Mouse (Mus musculus): ENCODE results near the gene Usp22. TPM values are rescaled to one million over a fixed set of nuclear protein-coding genes. Genes with fewer than 3 reads are reported as not detected.
"Not testable (repeated sequence)": the region's sequence is repeated elsewhere in the genome, so short reads cannot be mapped to it uniquely, and the experiment has no call there.

Usp22 gene
- 68.9 and 103 TPM in 2 replicates for total RNA-seq (2021)
- long read RNA-seq, full-length matches to known transcripts: 12 of 24 reads
- long read RNA-seq, partial matches to known transcripts: 1 of 24 reads
- long read RNA-seq, other reads (novel, unspliced or antisense): 11 of 24 reads

DNA sequence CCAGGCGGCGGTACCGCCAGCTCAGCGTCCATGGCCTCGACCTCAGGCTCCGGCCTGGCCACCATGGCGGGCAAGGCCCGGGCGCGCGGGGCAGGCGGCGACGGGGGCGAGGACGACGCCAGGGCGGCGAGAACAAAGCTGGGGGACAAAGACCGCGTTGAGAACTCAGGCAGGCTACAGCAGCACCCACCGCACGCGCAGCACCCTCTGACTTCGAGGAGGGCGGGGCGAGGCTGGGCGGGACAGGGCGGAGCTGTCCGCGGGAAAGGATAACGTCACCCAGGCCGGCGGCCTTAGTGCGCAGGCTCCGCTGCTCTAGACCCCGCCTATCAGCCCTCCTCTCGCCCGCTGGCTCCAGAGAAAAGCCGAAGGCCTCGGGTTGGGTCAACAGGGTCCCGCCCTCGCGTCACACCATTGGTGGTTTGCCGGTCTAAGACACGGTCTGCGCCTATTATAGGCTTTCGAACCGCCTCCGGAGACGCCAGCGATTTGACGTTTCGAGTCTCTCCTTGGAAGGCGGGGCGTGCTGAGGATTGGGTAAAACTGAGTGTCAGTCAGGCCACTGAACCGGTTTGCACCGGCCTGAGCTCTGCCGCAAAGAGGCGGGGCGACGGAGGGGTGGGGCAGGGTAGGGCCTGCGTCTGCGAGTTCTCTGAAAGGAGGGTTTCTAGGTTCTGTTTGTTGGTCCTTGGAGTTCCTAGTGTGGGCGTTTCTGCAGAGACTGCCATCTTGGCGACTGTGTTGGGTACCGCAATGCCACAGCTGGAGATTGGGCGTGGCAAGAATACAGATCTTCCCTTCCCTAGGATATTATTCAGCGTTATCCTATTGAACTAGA is at the start of gene Usp22:
Gene Usp22 (minus strand): TSS at position 235 of the 838 bp plus-strand sequence.
- DNase-seq: peak; percentile 99

DNA sequence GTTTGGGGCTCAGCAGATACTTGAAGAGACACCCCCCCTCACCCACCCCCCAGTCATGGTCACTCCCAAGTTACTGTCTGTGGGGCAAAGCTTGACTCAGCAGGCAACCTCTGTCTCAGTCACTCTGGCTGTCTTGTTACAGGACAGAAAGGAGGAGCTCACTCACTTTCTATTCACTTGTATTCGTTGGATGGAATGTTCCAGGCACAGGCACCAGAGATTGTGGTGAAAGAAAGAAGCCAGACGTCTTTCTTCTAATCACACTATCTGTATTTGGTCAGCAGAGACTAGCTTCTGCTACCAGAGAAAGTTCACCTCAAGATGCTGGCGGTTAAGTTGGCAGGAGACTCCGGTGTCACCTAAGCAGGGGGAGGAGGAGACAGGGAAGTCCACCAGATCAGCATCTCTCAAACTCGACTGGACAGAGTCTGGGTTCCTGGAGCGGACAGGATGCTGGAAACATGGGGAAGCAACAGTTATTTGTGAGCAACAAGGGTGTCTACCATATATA is 49.4 kb upstream of the Usp22 start:
- DNase-seq: no peak

- DNase-seq: no peak
These were observed 48.3 kb upstream of the Usp22 start for GRCm38 (mm10) chr11:61222971-61223745.

- no peak for DNase-seq
These were observed 47.2 kb upstream of the Usp22 start for GRCm38 (mm10) chr11:61222007-61222406.

GRCm38 (mm10) chr11:61220156-61220881 is 45.5 kb upstream of the Usp22 start:
- no peak for DNase-seq

DNA sequence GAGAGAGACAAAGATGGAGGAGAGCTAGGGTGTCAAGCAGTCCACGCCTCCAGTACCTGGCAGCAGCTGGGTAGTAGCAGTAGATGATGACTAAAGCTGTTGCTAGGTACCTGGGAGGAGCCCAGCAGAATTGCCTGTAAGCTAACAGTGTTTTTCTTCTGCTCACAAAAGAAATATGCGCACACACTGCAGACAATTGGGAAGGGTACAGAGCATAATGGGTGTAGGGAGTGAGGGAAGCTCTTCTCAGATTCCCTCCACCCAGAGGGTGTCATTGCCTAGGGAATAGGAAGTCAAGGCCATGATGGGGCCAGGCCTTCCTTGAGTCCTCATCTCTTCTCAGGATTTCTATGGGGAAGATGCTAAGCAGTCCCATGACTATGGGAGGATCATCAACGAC is 41.1 kb upstream of the Usp22 start:
- DNase-seq: no peak

DNA sequence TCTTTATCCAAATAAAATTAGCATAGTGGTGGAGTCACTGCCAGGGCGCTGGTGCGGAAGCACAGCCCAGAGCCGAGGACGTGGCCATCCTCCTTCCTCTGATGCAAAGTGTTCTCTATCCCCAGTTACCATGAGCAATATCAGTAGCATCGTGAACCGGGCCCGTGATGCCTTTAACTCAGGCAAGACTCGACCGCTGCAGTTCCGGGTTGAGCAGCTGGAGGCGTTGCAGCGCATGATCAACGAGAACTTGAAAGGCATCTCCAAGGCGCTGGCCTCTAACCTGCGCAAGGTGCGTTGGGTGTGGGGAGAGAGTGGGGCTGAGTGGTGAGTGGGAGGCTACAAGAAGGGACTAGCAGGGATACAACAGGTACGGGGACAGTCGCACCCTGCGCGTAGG is 37.2 kb upstream of the Usp22 start:
- DNase-seq: no peak

DNA sequence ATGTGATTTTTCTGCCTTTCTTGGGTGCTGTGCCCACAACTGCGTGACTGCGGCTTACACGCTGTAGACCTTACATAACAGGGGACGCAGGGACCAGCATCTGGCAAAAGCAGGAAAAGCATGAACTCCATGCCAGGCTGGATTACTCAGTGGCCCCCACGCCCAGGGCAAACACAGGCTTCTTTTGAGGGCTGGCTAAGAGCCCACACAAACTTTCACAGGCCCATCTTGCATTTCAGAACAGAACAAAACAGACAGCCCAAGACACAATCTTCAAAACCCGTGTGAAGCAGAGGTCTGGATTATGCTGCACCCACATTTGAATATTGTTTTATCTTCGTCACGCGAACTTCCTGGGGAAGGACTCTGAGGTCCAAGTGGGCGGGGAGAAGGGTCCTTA is 33.5 kb upstream of the Usp22 start:
- DNase-seq: no peak

DNA sequence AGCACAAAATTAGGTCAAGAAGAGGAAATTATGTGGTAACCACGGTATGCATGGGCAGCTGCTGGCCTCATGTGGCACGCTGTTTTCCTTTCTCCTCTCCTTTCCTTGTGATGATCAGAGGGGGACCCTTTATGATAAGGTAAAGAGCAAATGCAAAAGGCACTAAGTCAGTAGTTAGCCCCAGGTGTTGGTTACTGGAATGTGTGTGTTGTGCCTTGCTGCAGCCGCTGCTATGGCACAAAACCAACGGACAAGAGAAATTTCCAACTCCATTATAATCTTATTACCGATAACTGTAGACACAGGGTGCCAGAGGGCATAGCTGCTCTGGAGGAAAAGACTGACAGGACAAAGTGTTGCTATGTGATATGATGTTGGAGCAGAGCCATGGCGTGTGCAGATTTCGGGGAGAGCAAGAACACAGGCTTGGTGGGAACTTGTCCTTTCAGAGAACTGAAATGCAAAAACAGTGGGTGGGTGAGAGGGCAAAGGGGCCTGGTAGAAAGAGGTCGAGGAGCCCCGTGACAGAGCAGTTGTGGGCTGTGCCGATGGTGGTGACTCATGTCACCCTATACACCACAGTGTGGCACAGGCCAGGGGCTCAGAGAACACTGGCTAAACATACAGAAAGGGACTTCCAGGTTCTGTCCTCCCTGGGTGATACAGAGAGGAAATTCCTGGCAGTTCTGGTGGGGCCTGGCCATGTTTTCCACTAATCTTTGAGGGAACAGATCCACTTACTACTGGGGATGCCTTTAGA is 32.8 kb upstream of the Usp22 start, which contains the start of gene Aldh3a1:
Gene Aldh3a1 (plus strand): TSS at position 51 of the 760 bp plus-strand sequence.
- DNase-seq: no peak

- DNase-seq: no peak
These were observed 31.3 kb upstream of the Usp22 start for GRCm38 (mm10) chr11:61206136-61206535.

GRCm38 (mm10) chr11:61205167-61205950 is 30.5 kb upstream of the Usp22 start:
- no peak for DNase-seq

DNA sequence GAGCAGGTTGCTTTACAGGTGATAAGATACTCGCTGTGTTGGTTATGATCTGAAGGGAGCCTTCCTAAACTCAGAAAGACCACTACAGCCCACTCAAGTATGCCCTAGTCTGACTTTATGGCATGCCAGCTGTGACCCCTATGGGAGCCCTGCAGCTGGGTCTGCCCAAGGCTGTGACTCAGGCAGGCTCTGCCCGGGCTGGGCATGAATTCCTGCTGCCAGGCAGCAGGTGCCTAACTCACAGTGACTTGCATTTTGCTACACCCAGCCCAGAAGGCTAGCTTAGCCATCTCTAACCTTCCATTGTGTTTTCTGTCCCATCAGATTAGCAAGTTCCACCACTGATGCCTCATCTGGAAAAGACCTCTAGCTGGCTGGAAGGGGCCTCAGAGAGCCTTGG is 28.0 kb upstream of the Usp22 start:
- no peak for DNase-seq

- DNase-seq: no peak
These were observed 27.3 kb upstream of the Usp22 start for GRCm38 (mm10) chr11:61202186-61202585.

GRCm38 (mm10) chr11:61199620-61200362 is 24.9 kb upstream of the Usp22 start:
- DNase-seq: no peak

DNA sequence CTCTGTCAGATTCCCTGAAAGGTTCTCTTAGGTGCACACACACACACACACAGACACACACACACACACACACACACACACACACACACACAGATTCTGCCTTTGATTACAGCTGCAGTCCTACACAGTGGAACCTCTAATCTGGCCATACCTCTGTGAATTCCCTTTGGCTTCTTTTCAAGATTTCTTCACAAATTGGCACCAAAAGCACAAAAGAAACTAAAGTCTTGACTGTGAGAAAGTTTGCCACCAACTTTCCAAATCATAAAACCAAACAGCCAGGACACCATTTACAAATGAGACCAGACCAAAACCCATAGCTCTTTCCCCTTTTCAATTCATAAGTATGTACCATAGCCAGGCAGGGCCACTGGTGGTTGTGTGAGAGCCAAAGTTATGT is 23.1 kb upstream of the Usp22 start:
- DNase-seq: no peak

- no peak for DNase-seq
These were observed 21.9 kb upstream of the Usp22 start for GRCm38 (mm10) chr11:61196616-61197353.

- peak; percentile 84 for DNase-seq
These were observed 18.5 kb upstream of the Usp22 start for GRCm38 (mm10) chr11:61193392-61193791.

DNA sequence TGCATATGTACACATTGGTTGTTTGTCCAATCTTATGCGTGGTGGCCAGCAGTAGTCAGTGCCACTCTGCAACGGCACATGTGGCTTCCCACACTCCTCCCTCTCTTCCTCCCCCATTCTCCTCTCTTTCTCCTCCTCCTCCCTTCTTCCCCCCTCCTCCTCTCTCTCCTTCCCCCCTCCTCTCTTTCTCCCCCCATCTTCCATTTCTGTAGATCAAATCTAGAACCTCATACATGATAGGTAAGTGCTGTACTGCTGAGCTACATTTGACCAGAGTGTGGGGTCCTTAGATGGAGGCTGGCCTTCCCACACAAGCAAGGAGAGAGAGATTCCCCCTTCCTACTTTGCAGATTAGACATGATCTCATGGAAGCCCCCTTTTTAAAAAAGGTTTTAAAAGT is 17.9 kb upstream of the Usp22 start:
- no peak for DNase-seq

DNA sequence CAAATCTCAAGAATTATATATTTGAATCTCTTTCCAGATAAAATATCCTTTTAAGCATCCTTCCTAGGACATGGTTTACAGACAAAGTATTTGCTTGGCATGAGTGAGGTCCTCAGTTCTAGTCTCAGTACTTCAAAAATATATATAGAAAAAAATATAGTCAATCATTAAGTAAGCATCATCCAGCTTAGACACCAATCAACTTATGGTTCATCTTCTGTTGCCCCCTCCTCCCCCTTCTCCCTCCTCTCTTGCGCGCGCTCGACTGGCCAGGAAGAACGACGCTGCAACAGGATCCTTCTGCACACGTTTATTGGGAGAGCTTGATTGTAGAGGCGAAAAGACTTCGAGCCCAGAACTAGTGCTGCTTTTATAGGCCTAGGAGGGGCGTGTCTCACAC is 17.3 kb upstream of the Usp22 start:
- DNase-seq: not testable (repeated sequence)

Measured in adrenal gland, postnatal 25 days (tissue).